Comparison of ENCODE assay signal across 13 mouse cellular contexts in the genomic region with DNA sequence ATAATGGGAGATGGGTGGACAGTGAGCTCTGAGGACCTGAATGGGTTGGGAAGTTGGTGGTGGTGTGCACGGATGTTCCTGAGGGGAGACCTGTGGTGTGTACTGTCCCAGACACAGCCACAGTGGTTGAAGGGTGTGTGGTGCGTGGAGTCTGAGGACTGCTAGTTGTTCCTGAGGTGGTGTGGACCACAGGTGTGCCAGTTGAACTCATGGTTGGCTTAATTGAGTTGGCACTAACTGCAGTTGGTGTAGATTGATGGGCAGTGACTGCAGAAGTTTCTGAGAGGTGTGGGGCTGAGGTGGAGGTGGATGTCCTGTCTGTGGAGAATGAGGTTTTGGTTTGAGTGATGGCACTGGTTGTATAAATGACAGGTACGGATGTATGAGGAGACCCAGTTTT. TPM values are rescaled to one million over a fixed set of nuclear protein-coding genes. Genes with fewer than 3 reads are reported as not detected.
A peak's percentile ranks its signal among the peaks of the same experiment; 100 is the strongest.
DNase-seq lines count a peak whose midpoint lies in the region; ATAC-seq lines count a peak whose summit lies in the region.
"Not testable (repeated sequence)": the region's sequence is repeated elsewhere in the genome, so short reads cannot be mapped to it uniquely, and the experiment has no call there.
"Had no signal": no experiment of that assay in that cellular context is flagged by ENCODE, and none has a peak within 500 bp of the region (broad histone marks: within the 10 kb centered on the region; RNA-seq: fewer than 3 reads in every experiment).

No protein-coding gene starts in this region.

- not testable (repeated sequence) for H3K27me3 ChIP-seq in embryonic facial prominence, embryonic 15.5 days; hindbrain, embryonic 12.5 days; kidney, embryonic 15.5 days; liver, embryonic 15.5 days; midbrain, embryonic 13.5 days

- not testable (repeated sequence) for H3K27ac ChIP-seq in embryonic facial prominence, embryonic 15.5 days (replicated peaks); hindbrain, embryonic 12.5 days; kidney, embryonic 15.5 days; liver, embryonic 15.5 days (replicated peaks); midbrain, embryonic 13.5 days

- peak; percentile 58 for ATAC-seq in embryonic facial prominence, embryonic 15.5 days (ENCODE audit: insufficient number of reproducible peaks, low FRiP score, low TSS enrichment, low read depth)
- peak; percentile 44 for ATAC-seq in hindbrain, embryonic 12.5 days (ENCODE audit: low FRiP score)
- ATAC-seq in kidney, embryonic 15.5 days (replicated peaks; ENCODE audit: low FRiP score) = peak; percentile 46
- peak; percentile 25 for ATAC-seq in liver, embryonic 15.5 days (ENCODE audit: insufficient read depth)
- peak; percentile 60 for ATAC-seq in midbrain, embryonic 13.5 days
- peak; percentile 20 for ATAC-seq in neutrophil, adult 5-6 weeks (ENCODE audit: extremely low read depth, insufficient number of reproducible peaks, low FRiP score, poor library complexity, severe bottlenecking)

- peak; percentile 24 for DNase-seq in gastrocnemius, postnatal 25 days

- H3K4me3 ChIP-seq in embryonic facial prominence, embryonic 15.5 days (replicated peaks); hindbrain, embryonic 12.5 days; kidney, embryonic 15.5 days (replicated peaks); liver, embryonic 15.5 days (replicated peaks); midbrain, embryonic 13.5 days (replicated peaks): not testable (repeated sequence)

- WGBS in embryonic facial prominence, embryonic 15.5 days = 95% methylated on average over 2 of the region's 3 CpGs
- WGBS in hindbrain, embryonic 12.5 days = 99% methylated on average over 2 of the region's 3 CpGs
- WGBS in kidney, embryonic 15.5 days = 95% methylated on average over 3 of the region's 3 CpGs
- WGBS in liver, embryonic 15.5 days (ENCODE audit: insufficient replicate concordance) = 86% methylated on average over 3 of the region's 3 CpGs
- WGBS in midbrain, embryonic 13.5 days = 96% methylated on average over 2 of the region's 3 CpGs

- H3K4me1 ChIP-seq in embryonic facial prominence, embryonic 15.5 days; hindbrain, embryonic 12.5 days; kidney, embryonic 15.5 days; liver, embryonic 15.5 days (replicated peaks); midbrain, embryonic 13.5 days (replicated peaks): not testable (repeated sequence)

- H3K9ac ChIP-seq in embryonic facial prominence, embryonic 15.5 days; hindbrain, embryonic 12.5 days; kidney, embryonic 15.5 days; liver, embryonic 15.5 days; midbrain, embryonic 13.5 days (replicated peaks): not testable (repeated sequence)

- peaks cover 18% of the 10 kb centered on the region for H3K36me3 ChIP-seq in embryonic facial prominence, embryonic 15.5 days
- H3K36me3 ChIP-seq in hindbrain, embryonic 12.5 days = peaks cover 21% of the 10 kb centered on the region
- peaks cover 18% of the 10 kb centered on the region for H3K36me3 ChIP-seq in kidney, embryonic 15.5 days
- H3K36me3 ChIP-seq in liver, embryonic 15.5 days (replicated peaks) = peaks cover 74% of the 10 kb centered on the region
- peaks cover 22% of the 10 kb centered on the region for H3K36me3 ChIP-seq in midbrain, embryonic 13.5 days

- not testable (repeated sequence) for H3K4me2 ChIP-seq in embryonic facial prominence, embryonic 15.5 days (replicated peaks); hindbrain, embryonic 12.5 days (replicated peaks); kidney, embryonic 15.5 days; liver, embryonic 15.5 days; midbrain, embryonic 13.5 days (replicated peaks)

- not testable (repeated sequence) for H3K9me3 ChIP-seq in embryonic facial prominence, embryonic 15.5 days (replicated peaks); hindbrain, embryonic 12.5 days (replicated peaks); kidney, embryonic 15.5 days (replicated peaks); liver, embryonic 15.5 days (replicated peaks); midbrain, embryonic 13.5 days

RNA-seq across cellular contexts. Expression of a gene that starts 17.0 kb away (rescaled TPM):
- 0.21 and 0.22 TPM in 2 replicates for polyA plus RNA-seq in embryonic facial prominence, embryonic 15.5 days (2015; fragmentation: Nextera tagmentation; extraction: Ambion mirVana)
- not detected for total RNA-seq in gastrocnemius, postnatal 25 days (2021)
- polyA plus RNA-seq in hindbrain, embryonic 12.5 days (2016; fragmentation: Nextera tagmentation; extraction: Ambion mirVana) = 0.17 and 0.30 TPM in 2 replicates
- 0.23 TPM in 2 replicates for polyA plus RNA-seq in kidney, embryonic 15.5 days (2015; fragmentation: Nextera tagmentation; extraction: Ambion mirVana)
- 3.1 and 3.3 TPM in 2 replicates for polyA plus RNA-seq in liver, embryonic 15.5 days (2015; fragmentation: Nextera tagmentation; extraction: Ambion mirVana)
- polyA plus RNA-seq in midbrain, embryonic 13.5 days (2015; fragmentation: Nextera tagmentation; extraction: Ambion mirVana) = 0.26 and 0.27 TPM in 2 replicates
- not detected in 2 replicates for total RNA-seq in neutrophil, adult 5-6 weeks (2017)
- total RNA-seq: adrenal gland, adult 2 months; gastrocnemius, adult 8-10 months; heart, postnatal 14 days; layer of hippocampus, postnatal 10 days; left cerebral cortex, postnatal 36 days had no signal

RNA-seq across cellular contexts. Expression of a gene that starts 52.1 kb away (rescaled TPM):
- 1.3 and 2.0 TPM in 2 replicates for polyA plus RNA-seq in embryonic facial prominence, embryonic 15.5 days (2015; fragmentation: Nextera tagmentation; extraction: Ambion mirVana)
- under 1 TPM in 1 of 2 experiments, not detected in 1; 0.10 TPM for total RNA-seq in gastrocnemius, postnatal 25 days (2021)
- 0.19 and 0.79 TPM in 2 replicates for polyA plus RNA-seq in hindbrain, embryonic 12.5 days (2016; fragmentation: Nextera tagmentation; extraction: Ambion mirVana)
- 0.40 and 1.9 TPM in 2 replicates for polyA plus RNA-seq in kidney, embryonic 15.5 days (2015; fragmentation: Nextera tagmentation; extraction: Ambion mirVana)
- polyA plus RNA-seq in liver, embryonic 15.5 days (2015; fragmentation: Nextera tagmentation; extraction: Ambion mirVana) = 0.10 and 0.20 TPM in 2 replicates
- 0.09 and 0.27 TPM in 2 replicates for polyA plus RNA-seq in midbrain, embryonic 13.5 days (2015; fragmentation: Nextera tagmentation; extraction: Ambion mirVana)
- not detected in 2 replicates for total RNA-seq in neutrophil, adult 5-6 weeks (2017)
- total RNA-seq: CH12.LX had no signal
